Mouse (Mus musculus): ENCODE measurements around the gene Pde4c.

Gene Pde4c

DNA sequence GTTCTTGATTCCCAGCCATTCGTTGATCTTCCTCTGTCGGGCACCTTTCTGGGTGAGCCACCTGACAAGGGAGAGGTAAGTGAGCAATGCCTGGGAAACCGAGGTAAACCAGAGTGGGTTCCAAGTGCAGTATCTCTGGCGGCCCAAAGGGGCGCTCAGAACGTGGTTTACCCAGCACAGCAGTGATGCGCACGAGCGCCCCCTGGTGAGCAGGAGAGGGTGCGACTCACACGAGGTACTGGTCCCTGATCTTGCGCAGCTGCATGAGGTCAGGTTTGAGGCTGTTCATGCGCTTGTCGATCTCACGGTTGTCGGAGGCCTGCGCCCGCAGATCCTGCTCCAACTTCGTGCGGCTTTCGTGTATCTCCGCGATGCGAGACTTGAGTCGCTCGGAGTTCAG is 45.8 kb downstream of the Pde4c start:
- POLR2A ChIA-PET = interaction anchor here in 3 of 4 experiments (0.5 to 12.9 kb wide), 62 partner anchors 8 to 708 kb away, joined by 3 to 163 read pairs (median 4); partner anchors contain the start of genes Arrdc2 (in 3 of the 3), Jund (in 3 of the 3), Pik3r2 (in 3 of the 3) and Gm3336 (in 2 of the 3)
- CTCF ChIA-PET = interaction anchor here (0.5 to 3.9 kb wide), 57 partner anchors 8 to 566 kb away, joined by 3 to 27 read pairs (median 3); partner anchors contain the start of genes Gm3336 (in 3 of the 4), Arrdc2 (in 2 of the 4), Mpv17l2 (in 2 of the 4) and Lsm4 (in 1 of the 4)

DNA sequence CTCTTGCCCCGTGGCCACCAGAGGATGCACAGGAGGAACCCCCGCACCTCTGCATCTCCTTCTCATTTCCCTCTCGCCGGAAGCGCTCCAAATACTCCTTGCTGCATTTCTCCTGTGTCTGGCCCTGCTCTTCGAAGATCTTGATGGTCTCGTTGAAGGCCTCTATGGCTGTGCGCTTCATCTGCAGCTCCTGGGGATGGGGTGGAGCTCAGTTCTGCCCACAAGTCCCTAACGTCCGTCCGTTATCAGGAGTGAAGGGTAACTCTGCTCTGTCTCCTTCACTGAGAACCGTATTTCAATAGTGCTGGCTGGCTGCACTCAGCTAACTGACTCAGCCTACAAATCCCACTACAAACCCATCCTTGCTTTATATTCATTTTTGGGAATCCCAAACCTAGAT is 46.3 kb downstream of the Pde4c start:
- ChIA-PET POLR2A (interaction anchor here in 3 of 4 experiments (0.5 to 12.9 kb wide), 33 partner anchors 7 to 511 kb away, joined by 3 to 163 read pairs (median 6); partner anchors contain the start of genes Arrdc2 (in 3 of the 3), Jund (in 3 of the 3), Mpv17l2 (in 2 of the 3) and Pik3r2 (in 2 of the 3)), CTCF (interaction anchor here (0.5 to 3.9 kb wide), 45 partner anchors 9 to 421 kb away, joined by 3 to 27 read pairs (median 4); partner anchors contain the start of genes Arrdc2 (in 3 of the 4), Gm3336 (in 3 of the 4), Mpv17l2 (in 2 of the 4) and Lsm4 (in 1 of the 4))

DNA sequence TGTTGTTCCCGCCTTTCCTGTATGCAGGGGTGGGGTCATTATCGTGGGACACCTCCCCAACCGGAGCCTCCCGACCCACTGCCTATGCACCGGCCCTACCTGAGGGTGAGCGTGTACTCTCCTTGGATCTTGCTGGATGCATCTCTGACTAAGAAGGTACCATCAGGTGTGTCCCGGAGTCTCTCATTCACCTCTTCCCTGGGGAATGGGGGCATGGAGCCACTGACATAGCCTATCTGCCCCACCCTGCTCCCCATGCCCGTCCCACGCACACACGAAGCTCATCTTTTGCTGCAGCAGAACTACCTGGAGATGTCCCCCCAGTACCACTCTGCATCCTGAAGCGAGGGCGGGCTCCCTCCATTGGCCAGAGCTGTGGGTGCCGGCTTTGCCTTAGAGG is 47.2 kb downstream of the Pde4c start:
- CTCF ChIA-PET = interaction anchor here in 2 of 4 experiments (0.6 to 3.9 kb wide), 10 partner anchors 13 to 1476 kb away, joined by 3 to 27 read pairs (median 4); partner anchors contain the start of genes Gm3336 (in 1 of the 2) and Rab3a (in 1 of the 2)
- POLR2A ChIA-PET = interaction anchor here in 3 of 4 experiments (0.6 to 12.9 kb wide), 23 partner anchors 6 to 512 kb away, joined by 3 to 163 read pairs (median 6); partner anchors contain the start of genes Arrdc2 (in 3 of the 3), Jund (in 2 of the 3), Gm3336 (in 1 of the 3) and Mpv17l2 (in 1 of the 3)

DNA sequence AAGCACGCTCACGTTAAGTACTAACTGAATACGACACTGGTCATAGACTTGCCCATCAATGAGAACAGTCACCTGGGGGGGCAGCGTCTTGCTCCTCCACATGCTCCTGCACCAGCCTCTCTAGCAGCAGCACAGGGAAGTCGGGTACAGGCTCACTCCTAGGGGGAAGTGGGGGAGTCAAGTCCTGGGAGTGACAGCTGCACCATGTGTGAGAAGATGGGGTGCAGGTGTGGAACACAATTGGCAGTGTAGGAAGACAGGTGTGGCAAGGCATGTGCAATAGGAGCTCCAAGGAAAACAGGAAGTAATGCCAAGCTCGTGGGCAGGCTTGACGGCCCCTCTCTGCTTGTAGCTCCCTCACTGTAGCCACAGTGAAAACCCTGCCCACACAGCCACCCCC is 47.7 kb downstream of the Pde4c start:
- CTCF ChIA-PET = interaction anchor here in 1 of 4 experiments (0.9 to 1.3 kb wide), 4 partner anchors 8 to 73 kb away, joined by 3 to 4 read pairs (median 3); partner anchors contain the start of gene Gm3336
- POLR2A ChIA-PET = interaction anchor here in 3 of 4 experiments (1.0 to 12.9 kb wide), 14 partner anchors 9 to 73 kb away, joined by 3 to 163 read pairs (median 7); partner anchors contain the start of genes Arrdc2 (in 3 of the 3), Jund (in 2 of the 3), Gm3336 (in 1 of the 3) and Mpv17l2 (in 1 of the 3)

DNA sequence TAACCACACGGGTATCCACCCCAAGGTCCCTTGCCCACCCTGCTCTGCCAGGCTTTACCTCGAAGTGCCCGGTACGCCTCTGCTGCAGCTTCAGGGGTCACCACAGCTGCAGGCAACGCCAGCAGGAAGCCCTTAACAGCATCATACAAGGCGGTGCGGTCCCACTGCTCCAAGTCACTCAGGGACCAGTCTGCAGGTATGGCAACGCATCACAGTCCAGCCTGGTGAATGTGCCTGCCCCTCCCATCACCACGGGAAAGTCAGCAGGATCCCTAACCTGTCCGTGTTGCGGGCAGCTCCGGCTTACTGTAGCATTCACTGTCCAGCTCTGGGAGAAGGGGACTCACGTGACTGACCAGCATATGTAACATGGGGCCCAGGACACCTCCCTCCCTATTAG is 48.6 kb downstream of the Pde4c start:
- POLR2A ChIA-PET = interaction anchor here in 3 of 4 experiments (0.6 to 12.9 kb wide), 13 partner anchors 9 to 262 kb away, joined by 3 to 163 read pairs (median 8); partner anchors contain the start of genes Arrdc2 (in 2 of the 3), Mpv17l2 (in 2 of the 3), Jund (in 1 of the 3) and Lsm4 (in 1 of the 3)
- CTCF ChIA-PET = interaction anchor here (0.5 to 2.9 kb wide), 6 partner anchors 8 to 151 kb away, joined by 3 to 10 read pairs (median 4); no protein-coding TSS in a partner anchor

DNA sequence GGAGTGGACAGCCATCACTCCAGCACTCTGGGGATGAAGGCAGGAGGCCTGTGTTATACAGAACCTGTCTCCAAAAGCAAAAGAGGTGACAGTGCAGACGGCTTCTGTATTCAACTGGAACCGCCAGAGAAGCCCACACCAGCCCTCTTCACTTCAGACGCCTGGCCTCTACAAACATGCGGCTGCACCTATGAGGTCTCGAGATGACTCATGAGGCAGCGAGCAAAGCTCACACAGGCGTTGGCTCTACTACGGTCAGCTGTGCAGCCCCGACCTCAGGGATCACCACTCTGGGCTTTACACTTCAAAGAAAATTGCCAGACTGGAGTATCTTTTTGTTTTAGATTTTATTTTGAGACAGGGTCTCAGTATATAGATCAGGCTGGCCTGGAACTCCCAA is 49.4 kb downstream of the Pde4c start:
- CTCF ChIA-PET = interaction anchor here (0.5 to 2.9 kb wide), 5 partner anchors 9 to 412 kb away, joined by 3 to 10 read pairs (median 4); no protein-coding TSS in a partner anchor
- POLR2A ChIA-PET = interaction anchor here in 3 of 4 experiments (0.7 to 12.9 kb wide), 16 partner anchors 9 to 263 kb away, joined by 3 to 163 read pairs (median 4); partner anchors contain the start of genes Arrdc2 (in 2 of the 3), Lsm4 (in 2 of the 3), Jund (in 1 of the 3) and Mpv17l2 (in 1 of the 3)

DNA sequence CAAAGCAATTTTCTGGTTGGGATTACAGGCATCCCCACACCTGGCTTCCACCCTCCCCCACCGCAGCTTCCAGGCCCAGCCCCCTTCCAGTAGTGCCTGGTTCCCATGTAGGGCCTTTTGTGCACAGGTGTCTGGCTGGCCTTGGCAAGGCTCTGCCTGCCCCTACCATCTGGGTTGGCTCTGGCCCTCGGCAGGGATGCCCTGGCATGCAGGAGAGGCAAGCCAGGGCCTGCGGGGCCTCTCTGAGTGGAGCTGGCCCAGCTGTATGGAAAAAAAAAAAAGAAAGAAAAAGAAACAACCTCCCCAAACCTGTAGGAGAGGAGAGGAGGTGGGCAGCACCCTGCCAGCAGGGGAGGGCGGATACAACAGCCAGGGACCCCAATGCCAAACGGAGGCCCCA is 49.9 kb downstream of the Pde4c start:
- POLR2A ChIA-PET = interaction anchor here in 3 of 4 experiments (0.7 to 12.9 kb wide), 16 partner anchors 9 to 263 kb away, joined by 3 to 163 read pairs (median 4); partner anchors contain the start of genes Arrdc2 (in 3 of the 3), Lsm4 (in 2 of the 3), Pgpep1 (in 1 of the 3) and Uba52 (in 1 of the 3)
- CTCF ChIA-PET = interaction anchor here in 2 of 4 experiments (1.1 to 2.9 kb wide), 4 partner anchors 10 to 55 kb away, joined by 3 to 10 read pairs (median 4); partner anchors contain the start of gene Gm3336 (in 1 of the 2)

DNA sequence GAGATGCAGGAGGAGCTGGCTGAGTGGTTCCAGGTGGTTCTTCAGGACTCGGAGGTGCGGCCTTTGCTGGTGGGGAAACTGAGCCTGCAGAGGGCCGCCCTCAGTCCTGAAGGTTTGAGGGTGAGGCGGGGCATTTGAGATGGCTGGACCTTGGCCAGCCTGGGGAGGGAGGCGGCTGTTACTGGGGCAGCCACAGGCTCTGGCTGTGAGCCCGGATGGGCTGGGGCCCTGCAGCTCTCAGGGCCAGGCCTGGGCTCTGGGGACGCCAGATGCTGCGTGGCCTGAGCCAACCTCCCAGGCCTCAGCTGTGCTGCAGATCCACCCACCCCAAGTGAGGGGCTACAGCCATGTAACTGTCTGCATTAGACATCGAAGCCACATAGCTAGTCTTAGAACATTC is 50.3 kb downstream of the Pde4c start:
- ChIA-PET CTCF (interaction anchor here in 2 of 4 experiments (0.5 to 2.9 kb wide), 5 partner anchors 10 to 55 kb away, joined by 3 to 10 read pairs (median 3); partner anchors contain the start of gene Gm3336 (in 1 of the 2)), POLR2A (interaction anchor here in 3 of 4 experiments (0.8 to 12.9 kb wide), 16 partner anchors 9 to 123 kb away, joined by 3 to 163 read pairs (median 4); partner anchors contain the start of genes Arrdc2 (in 3 of the 3), Lsm4 (in 2 of the 3), Jund (in 1 of the 3) and Pgpep1 (in 1 of the 3))

DNA sequence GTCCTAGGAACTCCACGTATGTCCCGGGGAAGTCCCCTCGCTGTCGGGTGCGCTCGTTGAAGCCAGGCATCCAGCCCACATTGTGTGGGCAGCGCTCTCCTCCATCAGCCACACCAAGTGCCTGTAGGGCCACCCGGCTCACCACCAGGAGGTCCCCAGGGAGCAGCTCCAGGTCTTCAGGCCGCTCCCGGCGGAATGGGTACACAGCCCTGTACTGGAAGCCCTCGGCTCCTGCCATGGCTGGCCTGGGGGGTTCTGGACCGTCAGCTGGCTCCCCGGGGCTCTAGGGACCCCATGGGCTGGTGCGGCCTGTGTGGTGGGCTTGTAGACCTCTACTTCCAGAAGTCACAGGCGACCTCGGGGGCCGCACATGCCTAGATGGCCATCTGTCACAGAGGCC is 51.2 kb downstream of the Pde4c start:
- POLR2A ChIA-PET = interaction anchor here in 3 of 4 experiments (1.0 to 12.9 kb wide), 16 partner anchors 9 to 166 kb away, joined by 3 to 163 read pairs (median 6); partner anchors contain the start of genes Arrdc2 (in 2 of the 3), Jund (in 2 of the 3), Rpl18a (in 2 of the 3) and Mast3 (in 1 of the 3)

DNA sequence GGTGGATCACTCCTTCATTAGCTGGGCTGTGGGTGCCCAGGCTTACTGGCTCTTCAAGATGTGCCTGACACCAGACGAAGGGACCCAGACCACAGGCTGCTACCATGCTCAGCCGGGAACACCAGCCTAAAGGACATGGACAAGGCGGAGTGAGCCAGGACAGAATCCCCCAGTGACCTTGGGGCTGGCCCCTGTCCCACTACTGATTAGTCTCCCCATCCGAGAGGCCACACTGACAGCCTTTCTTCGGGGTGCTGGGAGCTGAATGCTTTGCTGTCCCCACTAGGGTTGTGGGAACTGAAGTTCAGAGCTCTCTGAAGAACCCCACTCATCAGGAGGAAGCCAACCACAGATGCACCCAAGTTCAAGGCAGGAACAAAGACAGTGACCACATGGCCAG is 51.7 kb downstream of the Pde4c start:
- CTCF ChIA-PET = interaction anchor here in 1 of 4 experiments (1.2 to 2.0 kb wide), 2 partner anchors 12 to 22 kb away, joined by 4 to 7 read pairs; no protein-coding TSS in a partner anchor
- POLR2A ChIA-PET = interaction anchor here in 2 of 4 experiments (0.5 to 12.9 kb wide), 17 partner anchors 9 to 166 kb away, joined by 3 to 163 read pairs (median 10); partner anchors contain the start of genes Jund (in 2 of the 2), Rpl18a (in 2 of the 2), Arrdc2 (in 1 of the 2) and Mast3 (in 1 of the 2)

More for the DNA sequence above, 51.2 kb downstream of the Pde4c start:
- CTCF ChIA-PET = interaction anchor here in 2 of 4 experiments (1.1 to 2.9 kb wide), 3 partner anchors 11 to 47 kb away, joined by 3 to 10 read pairs (median 4); no protein-coding TSS in a partner anchor

DNA sequence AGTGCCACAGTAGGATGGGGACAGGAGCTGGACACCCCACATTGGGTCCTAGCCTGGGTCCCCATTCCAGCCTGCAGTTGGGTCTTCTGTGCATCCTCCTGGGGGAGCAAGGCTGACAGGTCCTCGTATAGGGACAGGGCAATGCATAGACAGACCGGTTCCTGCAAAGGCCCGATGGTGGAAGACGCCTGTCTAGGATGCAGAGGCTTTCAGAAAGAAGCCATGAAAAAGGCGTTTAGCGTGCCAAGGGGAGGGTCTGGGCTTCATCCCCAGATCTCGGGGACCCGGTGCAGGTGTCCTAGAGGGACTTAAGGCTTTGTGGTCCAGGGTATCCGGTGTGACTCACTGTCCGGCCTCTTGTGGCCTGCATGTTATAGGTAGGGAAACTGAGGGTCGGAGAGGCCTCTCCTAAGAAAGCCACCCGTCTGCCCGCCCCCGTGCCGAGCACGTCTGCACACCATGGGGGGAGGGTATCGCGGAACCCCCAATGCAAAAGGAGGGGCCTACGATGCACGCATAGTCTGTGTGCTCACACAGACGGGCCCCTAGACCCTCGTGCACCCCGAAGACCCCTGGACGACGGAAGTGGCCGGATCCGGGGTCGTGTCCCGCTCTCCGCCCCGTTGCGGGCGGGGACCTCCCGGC is 52.5 kb downstream of the Pde4c start:
- CTCF ChIA-PET = interaction anchor here in 1 of 4 experiments (1.7 to 2.0 kb wide), 3 partner anchors 9 to 21 kb away, joined by 3 to 7 read pairs (median 5); partner anchors contain the start of gene Mpv17l2
- POLR2A ChIA-PET = interaction anchor here in 3 of 4 experiments (0.5 to 12.9 kb wide), 57 partner anchors 7 to 255 kb away, joined by 3 to 163 read pairs (median 6); partner anchors contain the start of genes Arrdc2 (in 3 of the 3), Mpv17l2 (in 3 of the 3), Jund (in 2 of the 3) and Lsm4 (in 2 of the 3)

DNA sequence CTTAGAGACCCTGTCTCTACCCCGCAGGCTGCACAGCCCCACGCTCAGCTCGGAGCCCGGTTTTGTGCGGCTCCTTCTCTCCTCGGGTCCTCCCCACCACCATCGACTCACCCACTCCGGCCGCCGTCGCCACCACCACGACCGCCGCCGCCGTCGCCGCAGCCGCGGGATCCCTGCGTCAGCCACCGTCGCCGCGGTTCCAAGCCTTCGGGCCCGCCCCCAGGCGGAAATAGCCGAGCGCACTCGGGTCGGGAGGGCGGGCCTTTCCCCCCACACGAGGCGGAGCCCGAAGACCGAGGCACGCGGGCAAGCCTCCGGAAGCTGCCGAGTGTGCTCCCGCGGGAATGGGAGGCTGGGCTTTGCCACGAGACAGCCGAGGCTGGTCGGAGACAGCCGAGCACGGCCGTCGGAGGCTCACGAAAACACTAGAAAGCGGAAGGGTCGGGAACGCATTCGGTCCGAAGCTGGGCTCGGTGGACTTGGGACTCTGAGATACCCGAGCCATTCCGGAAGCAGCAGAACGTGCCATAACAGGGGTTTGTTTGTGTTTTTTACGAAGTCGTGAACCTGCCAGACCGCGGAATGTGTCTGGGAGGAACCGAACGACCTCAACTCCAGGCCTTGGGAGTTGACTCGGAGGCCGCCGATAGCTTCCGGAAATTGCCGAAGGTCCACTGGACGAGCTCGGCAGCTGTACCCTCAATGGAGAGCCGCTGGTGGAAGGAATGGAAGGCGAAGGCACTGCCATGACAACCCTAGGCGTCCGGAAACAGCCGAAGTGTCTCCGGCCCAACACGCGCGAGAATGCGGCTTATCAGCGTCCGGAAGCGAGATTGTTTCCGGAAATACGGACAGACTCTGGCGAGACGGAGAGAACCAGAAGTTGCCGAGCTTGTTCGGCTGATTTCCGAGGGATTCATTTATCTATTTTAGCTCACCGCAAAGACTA is 53.2 kb downstream of the Pde4c start, which contains the start of gene Pik3r2:
Gene Pik3r2 (minus strand): TSS at position 218 of the 949 bp plus-strand sequence.
- POLR2A ChIA-PET = interaction anchor here (0.6 to 12.9 kb wide), 82 partner anchors 8 to 794 kb away, joined by 3 to 163 read pairs (median 4); partner anchors contain the start of genes Arrdc2 (in 3 of the 4), Jund (in 3 of the 4), Mpv17l2 (in 3 of the 4) and Ell (in 2 of the 4)
- CTCF ChIA-PET = interaction anchor here in 2 of 4 experiments (1.0 to 2.0 kb wide), 6 partner anchors 10 to 68 kb away, joined by 3 to 8 read pairs (median 5); partner anchors contain the start of gene Mpv17l2 (in 1 of the 2)

DNA sequence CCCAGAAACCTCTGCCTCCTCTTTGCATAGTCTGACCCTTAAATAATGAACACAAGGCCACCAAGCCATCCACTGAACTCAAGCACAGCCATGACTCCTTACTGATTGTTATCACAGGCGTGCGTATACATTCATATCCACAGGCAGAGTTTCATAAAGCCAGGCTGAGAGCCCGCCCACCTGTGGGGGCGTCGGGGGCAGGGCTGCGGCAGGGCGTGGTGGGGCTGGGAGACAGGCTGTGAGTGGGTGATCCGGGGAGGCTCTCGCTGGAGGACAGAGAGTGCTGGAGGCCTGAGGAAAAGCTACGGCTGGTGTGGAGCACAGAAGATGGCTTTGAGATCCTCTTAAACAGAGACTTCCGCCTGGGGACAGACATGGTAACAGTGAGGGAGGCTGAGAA is 56.6 kb downstream of the Pde4c start:
- POLR2A ChIA-PET = interaction anchor here in 3 of 4 experiments (0.7 to 12.9 kb wide), 16 partner anchors 9 to 118 kb away, joined by 3 to 163 read pairs (median 4); partner anchors contain the start of genes Arrdc2 (in 2 of the 3), Mast3 (in 1 of the 3), Mpv17l2 (in 1 of the 3) and Rpl18a (in 1 of the 3)

DNA sequence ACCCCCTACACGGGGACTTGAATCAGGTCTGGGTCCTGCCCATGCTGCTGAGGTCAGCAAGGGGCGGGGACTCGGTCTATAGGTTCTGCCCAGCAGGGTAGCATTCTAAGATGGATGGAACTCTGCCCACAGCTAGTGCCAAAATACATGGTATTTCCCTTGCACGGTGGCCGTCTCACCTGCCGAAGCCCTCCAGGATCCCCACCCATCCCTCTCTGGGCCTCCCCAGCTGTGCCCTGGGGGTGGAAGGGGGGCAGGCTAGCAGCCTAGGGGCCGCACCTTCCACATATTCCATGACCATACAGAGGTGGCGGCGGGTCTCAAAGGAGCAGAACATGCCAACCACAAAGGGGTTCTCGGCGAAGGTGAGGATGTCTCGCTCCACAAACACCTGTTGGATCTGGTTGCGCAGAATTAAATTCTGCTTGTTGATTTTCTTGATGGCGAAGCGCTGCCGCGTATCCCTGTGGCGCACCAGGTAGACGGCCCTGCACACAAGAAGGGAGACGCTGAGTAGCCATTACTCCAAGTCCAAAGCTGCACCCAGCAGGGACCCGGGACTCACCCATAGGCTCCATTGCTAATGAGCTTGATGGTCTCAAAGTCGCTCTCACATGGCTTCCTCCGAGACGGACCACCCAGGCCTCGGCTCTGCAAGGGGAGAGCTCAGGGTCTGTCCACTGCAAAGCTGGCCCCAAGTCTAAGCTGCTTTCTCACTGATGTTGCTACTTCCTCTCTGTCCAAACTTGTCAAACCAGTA is 63.0 kb downstream of the Pde4c start:
- POLR2A ChIA-PET = interaction anchor here (0.5 to 10.9 kb wide), 29 partner anchors 9 to 643 kb away, joined by 3 to 163 read pairs (median 5); partner anchors contain the start of genes Arrdc2 (in 3 of the 4), Pik3r2 (in 3 of the 4), Jund (in 2 of the 4) and Mast3 (in 2 of the 4)
- CTCF ChIA-PET = interaction anchor here in 2 of 4 experiments (0.5 to 3.0 kb wide), 4 partner anchors 11 to 420 kb away, joined by 3 to 15 read pairs (median 4); partner anchors contain the start of gene Arrdc2 (in 1 of the 2)

More for the DNA sequence above, 56.6 kb downstream of the Pde4c start:
- CTCF ChIA-PET = interaction anchor here in 2 of 4 experiments (1.0 to 1.4 kb wide), 4 partner anchors 10 to 65 kb away, joined by 3 to 4 read pairs (median 4); no protein-coding TSS in a partner anchor
